Mouse (Mus musculus): Measurements from ENCODE around the gene Ube2d2b. TPM values are rescaled to one million over a fixed set of nuclear protein-coding genes. Genes with fewer than 3 reads are reported as not detected.

Gene Ube2d2b
- total and polyA plus RNA-seq, 2 experiments from 2014 or later, result not detected

DNA sequence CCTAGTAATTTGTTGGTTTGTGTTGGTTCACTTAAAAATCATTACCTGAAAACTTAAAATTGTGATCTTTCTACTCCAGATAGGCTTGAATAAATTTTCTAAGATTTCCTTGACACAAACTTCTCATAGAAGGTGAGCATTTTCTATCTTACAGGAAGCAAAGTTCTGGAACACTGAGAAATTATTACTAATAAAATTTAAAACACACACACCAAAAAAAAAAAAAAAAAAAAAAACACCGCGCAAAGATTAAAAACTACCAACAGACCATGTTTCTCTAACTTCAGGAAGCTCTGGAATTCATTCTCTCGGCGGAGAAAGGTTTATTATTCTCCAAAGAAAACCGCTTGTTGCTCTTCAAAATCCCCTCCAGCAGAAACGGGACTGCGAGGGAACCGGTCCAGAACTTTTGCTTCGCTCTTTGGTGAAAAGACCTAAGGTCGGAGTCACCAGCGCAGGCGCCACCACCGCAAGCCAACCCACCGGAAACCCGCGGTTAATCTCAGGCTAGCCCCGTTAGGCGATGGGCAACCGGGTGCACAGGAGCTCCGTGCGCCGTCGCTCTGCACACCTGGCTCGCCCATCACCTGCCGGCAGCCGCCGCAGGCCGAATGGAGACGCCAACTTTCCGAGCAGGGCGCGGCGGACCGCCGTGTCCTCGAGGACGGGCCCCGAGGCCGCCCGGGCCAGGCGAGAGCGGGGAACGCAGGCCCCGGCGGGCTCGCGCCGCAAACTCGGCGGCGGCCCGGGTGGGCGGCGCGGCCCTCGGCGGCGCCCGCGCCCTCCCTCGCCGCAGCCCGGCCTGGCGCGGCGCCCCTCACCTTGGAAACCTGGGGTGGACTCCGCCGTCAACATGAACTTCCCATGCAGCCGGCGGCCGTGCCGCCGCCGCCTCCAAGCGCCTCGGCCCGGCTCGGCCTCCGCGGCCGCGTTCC is 38.3 kb downstream of the Ube2d2b start:
- DNase-seq (peak; percentile 48), ATAC-seq (peak; percentile 70)
- WGBS, result under 1% methylated on average over 76 of the region's 82 CpGs
- no peaks in the 10 kb centered on the region for H3K9me3 ChIP-seq (ENCODE audit: low read length)
- H3K9ac ChIP-seq, result peak overlapping the region; percentile 71
- no peak for TF ChIP-seq CTCF (IDR thresholded peaks at IDR 0.05; ENCODE audit: low read depth)
- no peaks in the 10 kb centered on the region for H3K4me1 ChIP-seq (ENCODE audit: insufficient read depth)
- H3K27me3 ChIP-seq (ENCODE audit: insufficient read depth, low read length), result no peaks in the 10 kb centered on the region
- peak overlapping the region; percentile 77 for H3K27ac ChIP-seq (ENCODE audit: low read depth, low read length)
- no peaks in the 10 kb centered on the region for H3K36me3 ChIP-seq (ENCODE audit: insufficient read depth)
- H3K4me3 ChIP-seq (ENCODE audit: low read depth, low read length), result peak overlapping the region; percentile 59
- peak overlapping the region; percentile 72 for H3K4me2 ChIP-seq (ENCODE audit: low read depth)

DNA sequence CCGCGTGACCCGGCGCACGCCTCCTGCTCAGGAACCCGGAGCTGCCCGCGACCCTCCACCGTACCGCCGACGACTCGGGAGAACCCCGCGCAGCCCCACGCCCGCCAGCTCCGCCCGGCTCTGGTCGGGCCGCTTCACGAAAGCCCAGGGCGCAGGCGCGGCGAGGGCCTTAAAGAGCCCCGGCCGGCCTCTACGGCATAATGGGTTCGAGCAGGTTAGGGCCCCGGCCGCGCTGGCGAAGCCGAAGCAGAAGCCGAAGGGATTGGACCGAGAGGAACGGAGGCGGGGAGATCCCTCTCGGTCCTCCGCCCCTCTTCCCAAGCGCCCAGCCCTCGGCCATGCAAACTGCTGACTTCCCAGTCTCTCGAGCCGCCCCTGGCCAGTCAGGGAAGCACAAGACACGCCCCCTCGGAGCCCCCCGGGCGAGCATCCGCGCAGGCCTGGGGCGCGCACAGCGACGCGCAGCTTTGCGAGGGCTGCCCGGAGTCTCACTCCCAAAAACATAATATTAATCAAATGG is 39.1 kb downstream of the Ube2d2b start:
- peak; percentile 44 for TF ChIP-seq CTCF (IDR thresholded peaks at IDR 0.05; ENCODE audit: low read depth)
- no peaks in the 10 kb centered on the region for H3K27me3 ChIP-seq (ENCODE audit: insufficient read depth, low read length)
- WGBS, result under 1% methylated on average over 55 of the region's 58 CpGs
- peak overlapping the region; percentile 77 for H3K27ac ChIP-seq (ENCODE audit: low read depth, low read length)
- peak; percentile 88 for DNase-seq
- no peaks in the 10 kb centered on the region for H3K4me1 ChIP-seq (ENCODE audit: insufficient read depth)
- peak overlapping the region; percentile 72 for H3K4me2 ChIP-seq (ENCODE audit: low read depth)
- peak; percentile 96 for ATAC-seq
- peak overlapping the region; percentile 59 for H3K4me3 ChIP-seq (ENCODE audit: low read depth, low read length)
- H3K36me3 ChIP-seq (ENCODE audit: insufficient read depth), result no peaks in the 10 kb centered on the region
- H3K9ac ChIP-seq, result peak overlapping the region; percentile 71
- H3K9me3 ChIP-seq (ENCODE audit: low read length), result no peaks in the 10 kb centered on the region

DNA sequence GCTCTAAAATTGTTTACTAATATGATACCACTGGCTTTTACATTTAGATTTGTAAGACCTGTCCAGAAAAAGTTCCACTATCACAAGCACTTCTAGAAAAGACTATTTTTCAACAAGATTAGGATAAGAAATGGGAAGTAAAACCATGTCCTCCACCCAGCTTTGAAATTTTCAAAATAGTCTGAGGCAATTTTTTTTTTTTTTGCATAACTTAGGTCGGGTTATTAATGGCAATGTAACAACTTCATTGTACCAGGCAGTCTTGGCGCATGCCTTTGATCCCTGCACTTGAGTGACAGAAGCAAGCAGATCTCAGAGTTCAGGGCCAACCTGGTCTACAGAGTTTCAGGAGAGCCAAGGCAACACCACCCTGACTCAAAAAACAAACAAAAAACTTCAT is 39.8 kb downstream of the Ube2d2b start:
- Histone ChIP-seq H3K4me2 (ENCODE audit: low read depth) (no peak overlapping the region), H3K9ac (no peak overlapping the region), H3K4me1 (ENCODE audit: insufficient read depth) (no peaks in the 10 kb centered on the region), H3K36me3 (ENCODE audit: insufficient read depth) (no peaks in the 10 kb centered on the region), H3K27ac (ENCODE audit: low read depth, low read length) (no peak overlapping the region), H3K9me3 (ENCODE audit: low read length) (no peaks in the 10 kb centered on the region), H3K4me3 (ENCODE audit: low read depth, low read length) (no peak overlapping the region), H3K27me3 (ENCODE audit: insufficient read depth, low read length) (no peaks in the 10 kb centered on the region)
- no peak for DNase-seq
- TF ChIP-seq CTCF (IDR thresholded peaks at IDR 0.05; ENCODE audit: low read depth), result no peak
- WGBS, result 48% methylated on average over 2 of the region's 2 CpGs
- no peak for ATAC-seq

DNA sequence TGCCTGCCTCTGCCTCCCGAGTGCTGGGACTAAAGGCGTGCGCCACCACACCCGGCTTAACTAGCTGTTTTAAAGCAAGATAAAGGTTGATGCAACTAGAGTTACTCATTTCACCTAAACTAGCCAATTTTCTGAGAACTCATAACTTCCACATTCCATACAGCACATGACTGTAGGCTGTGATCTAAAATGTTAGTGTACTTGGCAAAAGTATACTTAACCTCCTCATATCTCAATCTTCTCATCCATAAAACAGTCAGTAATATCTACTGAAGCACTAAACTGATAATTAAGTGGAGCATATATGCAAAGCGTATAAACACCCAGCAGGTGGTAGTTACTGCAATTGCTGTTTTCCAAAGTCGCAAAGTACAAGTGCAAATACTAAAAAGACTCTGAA is 43.4 kb downstream of the Ube2d2b start:
- Histone ChIP-seq H3K9me3 (ENCODE audit: low read length) (no peaks in the 10 kb centered on the region), H3K36me3 (ENCODE audit: insufficient read depth) (no peaks in the 10 kb centered on the region), H3K27me3 (ENCODE audit: insufficient read depth, low read length) (no peaks in the 10 kb centered on the region), H3K4me1 (ENCODE audit: insufficient read depth) (no peaks in the 10 kb centered on the region), H3K4me2 (ENCODE audit: low read depth) (no peak overlapping the region), H3K27ac (ENCODE audit: low read depth, low read length) (no peak overlapping the region), H3K9ac (no peak overlapping the region), H3K4me3 (ENCODE audit: low read depth, low read length) (no peak overlapping the region)
- 87% methylated on average over 6 of the region's 6 CpGs for WGBS
- no peak for TF ChIP-seq CTCF (IDR thresholded peaks at IDR 0.05; ENCODE audit: low read depth)
- DNase-seq (no peak), ATAC-seq (no peak)

DNA sequence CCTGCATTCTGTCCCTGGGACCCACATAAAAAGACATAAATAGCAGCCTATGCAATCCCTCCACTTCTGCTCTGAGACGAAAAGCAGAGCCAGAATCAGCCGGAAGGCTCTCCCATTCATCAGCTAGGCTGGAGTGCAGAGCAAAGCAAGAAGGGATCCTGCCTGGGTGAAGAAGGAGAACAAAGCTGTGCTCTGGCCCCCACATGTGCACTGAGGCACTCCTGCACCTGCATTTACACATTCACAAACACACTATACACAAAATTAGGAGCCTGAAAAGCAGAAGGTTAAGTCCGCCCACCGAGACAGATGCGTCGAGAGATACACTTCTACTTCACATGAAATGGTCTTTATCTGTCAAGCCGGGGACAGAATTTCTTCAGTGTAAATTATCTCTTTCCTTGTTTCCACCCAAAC is 44.0 kb downstream of the Ube2d2b start:
- DNase-seq (peak; percentile 10), ATAC-seq (no peak)
- Histone ChIP-seq H3K4me1 (ENCODE audit: insufficient read depth) (no peaks in the 10 kb centered on the region), H3K27ac (ENCODE audit: low read depth, low read length) (no peak overlapping the region), H3K9me3 (ENCODE audit: low read length) (no peaks in the 10 kb centered on the region), H3K4me2 (ENCODE audit: low read depth) (no peak overlapping the region), H3K4me3 (ENCODE audit: low read depth, low read length) (no peak overlapping the region), H3K36me3 (ENCODE audit: insufficient read depth) (no peaks in the 10 kb centered on the region), H3K27me3 (ENCODE audit: insufficient read depth, low read length) (no peaks in the 10 kb centered on the region), H3K9ac (no peak overlapping the region)
- no peak for TF ChIP-seq CTCF (IDR thresholded peaks at IDR 0.05; ENCODE audit: low read depth)
- 57% methylated on average over 7 of the region's 7 CpGs for WGBS

DNA sequence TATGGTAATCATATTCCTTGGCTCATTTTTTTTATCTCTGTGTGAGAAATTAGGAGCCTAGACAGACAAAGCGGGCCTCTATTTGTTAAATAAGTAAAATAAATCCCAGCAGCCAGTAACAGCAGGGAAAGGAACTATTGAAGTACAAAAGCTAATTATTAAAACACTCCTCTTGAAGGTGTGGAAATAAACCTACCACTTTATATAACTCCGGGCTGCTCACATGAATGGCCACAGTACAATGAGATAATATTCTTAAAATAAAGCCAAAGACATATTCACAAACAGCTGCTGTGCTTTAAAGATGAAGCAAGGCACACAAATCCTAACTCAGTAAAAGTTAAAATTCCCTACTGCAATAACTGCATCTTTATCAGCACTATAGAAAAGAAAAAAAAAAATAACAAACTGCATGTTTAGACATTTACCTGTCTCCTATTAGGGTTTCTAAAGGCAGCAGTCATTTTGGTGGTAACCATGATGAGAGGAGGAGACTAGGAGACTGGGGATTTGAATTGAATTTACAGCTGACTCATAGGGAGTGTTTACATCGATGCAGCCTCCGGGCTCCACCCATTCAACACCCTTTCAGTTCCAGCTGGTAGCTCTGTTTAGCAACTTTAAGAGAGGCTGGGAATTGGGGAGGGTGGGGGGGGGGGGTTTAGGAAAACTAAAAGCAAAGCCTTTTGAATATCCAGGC is 44.8 kb downstream of the Ube2d2b start, which contains the start of gene Evi5:
Gene Evi5 (minus strand): TSS at position 547 of the 700 bp plus-strand sequence.
- TF ChIP-seq CTCF (IDR thresholded peaks at IDR 0.05; ENCODE audit: low read depth), result no peak
- 41% methylated on average over 4 of the region's 4 CpGs for WGBS
- Histone ChIP-seq H3K9ac (no peak within 1 kb of the TSS), H3K4me2 (ENCODE audit: low read depth) (no peak within 1 kb of the TSS), H3K27me3 (ENCODE audit: insufficient read depth, low read length) (no peaks in the 10 kb centered on the region), H3K4me1 (ENCODE audit: insufficient read depth) (no peaks in the 10 kb centered on the region), H3K36me3 (ENCODE audit: insufficient read depth) (no peaks in the 10 kb centered on the region), H3K4me3 (ENCODE audit: low read depth, low read length) (no peak within 1 kb of the TSS), H3K9me3 (ENCODE audit: low read length) (no peaks in the 10 kb centered on the region), H3K27ac (ENCODE audit: low read depth, low read length) (no peak within 1 kb of the TSS)
- DNase-seq (no peak), ATAC-seq (no peak)

DNA sequence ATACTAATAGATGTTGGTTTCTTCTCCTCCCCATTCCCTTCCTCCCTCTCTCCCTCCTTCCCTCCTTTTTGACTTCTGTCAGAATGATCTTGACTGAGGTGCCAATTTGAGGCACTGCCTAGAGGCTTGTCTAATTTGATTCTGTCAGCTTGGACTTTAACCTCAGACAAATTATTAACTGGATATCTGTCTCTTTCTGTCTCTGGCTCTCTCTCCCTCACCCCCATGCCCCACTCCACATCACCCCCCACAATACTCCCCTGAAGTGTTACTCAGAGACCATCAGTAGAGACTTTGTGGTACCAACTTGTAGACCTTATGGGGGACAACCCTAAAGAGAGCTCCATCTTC is 45.3 kb downstream of the Ube2d2b start:
- H3K4me2 ChIP-seq (ENCODE audit: low read depth), result no peak overlapping the region
- H3K9ac ChIP-seq, result no peak overlapping the region
- no peak for DNase-seq
- no peak overlapping the region for H3K27ac ChIP-seq (ENCODE audit: low read depth, low read length)
- H3K4me3 ChIP-seq (ENCODE audit: low read depth, low read length), result no peak overlapping the region
- no peaks in the 10 kb centered on the region for H3K4me1 ChIP-seq (ENCODE audit: insufficient read depth)
- H3K36me3 ChIP-seq (ENCODE audit: insufficient read depth), result no peaks in the 10 kb centered on the region
- no peak for ATAC-seq
- no peak for TF ChIP-seq CTCF (IDR thresholded peaks at IDR 0.05; ENCODE audit: low read depth)
- H3K27me3 ChIP-seq (ENCODE audit: insufficient read depth, low read length), result no peaks in the 10 kb centered on the region
- H3K9me3 ChIP-seq (ENCODE audit: low read length), result no peaks in the 10 kb centered on the region

Measured in forebrain, postnatal 0 days (tissue).